Mouse (Mus musculus) myocyte (in vitro differentiated cells): ENCODE data around the gene Ppp2r2c.

Experiments used
- CEBPB ChIP-seq: IDR thresholded peaks from 2 replicates; pipeline ENCODE4 v1.6.1; 2011; ENCODE audit warnings: mild to moderate bottlenecking, moderate library complexity; ENCODE audit not compliant: poor library complexity, insufficient read depth, severe bottlenecking
- MYOD1 ChIP-seq, 3 experiments: IDR thresholded peaks; one replicate each; pipeline ENCODE4 v1.6.1; 2011; ENCODE audit warnings: control low read depth in 2 of 3, low read depth in 2 of 3, mild to moderate bottlenecking in 2 of 3, moderate library complexity in 1 of 3; ENCODE audit not compliant: insufficient read length in 2 of 3, control insufficient read depth in 1 of 3
- POLR2A ChIP-seq: IDR thresholded peaks from one replicate; pipeline ENCODE4 v1.6.1; 2011; ENCODE audit warnings: low read depth, mild to moderate bottlenecking, control low read depth, moderate library complexity; ENCODE audit not compliant: insufficient read length
- REST ChIP-seq: IDR thresholded peaks from one replicate; pipeline ENCODE4 v1.6.1; 2011; ENCODE audit warnings: mild to moderate bottlenecking, control low read depth, moderate library complexity; ENCODE audit not compliant: insufficient read depth, insufficient read length
- SRF ChIP-seq: IDR thresholded peaks from one replicate; pipeline ENCODE4 v1.6.1; 2011; ENCODE audit warnings: low read depth; ENCODE audit not compliant: control insufficient read depth, insufficient read length
- USF1 ChIP-seq: IDR thresholded peaks from one replicate; pipeline ENCODE4 v1.6.1; 2011; ENCODE audit warnings: low read depth, mild to moderate bottlenecking, control low read depth, moderate library complexity

- TF ChIP-seq SRF, result no peak
- no peak for TF ChIP-seq MYOD1 (IDR thresholded peaks at IDR 0.05; ENCODE audit: control insufficient read depth in 1 of 3, insufficient read length in 2 of 3, low read depth in 2 of 3)
- TF ChIP-seq USF1, result no peak
- TF ChIP-seq CEBPB, result no peak
- no peak for TF ChIP-seq POLR2A
- no peak for TF ChIP-seq REST
These were observed 44.4 kb downstream of the Ppp2r2c start for GRCm38 (mm10) chr5:36912602-36913310.
